Mouse (Mus musculus) liver, postnatal 0 days (tissue): ENCODE results near the gene Fank1. TPM values are rescaled to one million over a fixed set of nuclear protein-coding genes. Genes with fewer than 3 reads are reported as not detected.

ENCODE experiments used
- ATAC-seq: fragments of 200-750 bp; cut with Nextera tagmentation; 2 replicates; pipeline ENCODE4 v1.8.0; 2017; ENCODE audit warnings: mild to moderate bottlenecking, moderate library complexity
- DNase-seq: peaks from one replicate; pipeline ENCODE4 v3.0.0-alpha.2; 2016
- H3K27ac ChIP-seq: fragments of 300-500 bp; sonication (generic); 2 replicates; pipeline ENCODE4 v1.5.1; 2014; ENCODE audit warnings: antibody characterized with exemption, moderate library complexity, mild to moderate bottlenecking, low read depth
- H3K27me3 ChIP-seq: fragments of 300-500 bp; sonication (generic); 2 replicates; pipeline ENCODE4 v1.6.1; 2014; ENCODE audit warnings: low read length, control low read depth, mixed read lengths; ENCODE audit not compliant: insufficient read depth
- H3K36me3 ChIP-seq: fragments of 300-500 bp; sonication (generic); replicated peaks from 2 replicates; pipeline ENCODE4 v1.6.1; 2014; ENCODE audit warnings: mild to moderate bottlenecking, control low read depth, low read length, moderate library complexity, mixed read lengths; ENCODE audit not compliant: insufficient read depth
- H3K4me1 ChIP-seq: fragments of 300-500 bp; sonication (generic); 2 replicates; pipeline ENCODE4 v1.6.1; 2014; ENCODE audit warnings: antibody characterized with exemption, mild to moderate bottlenecking, control low read depth; ENCODE audit not compliant: insufficient read depth
- H3K4me2 ChIP-seq: fragments of 300-500 bp; sonication (generic); 2 replicates; pipeline ENCODE4 v1.6.1; 2014; ENCODE audit warnings: low read depth, mild to moderate bottlenecking, low read length, moderate library complexity, mixed read lengths
- H3K4me3 ChIP-seq: fragments of 300-500 bp; sonication (generic); 2 replicates; pipeline ENCODE4 v1.5.1; 2014; ENCODE audit warnings: low read depth, low read length
- H3K9ac ChIP-seq: fragments of 300-500 bp; sonication (generic); replicated peaks from 2 replicates; pipeline ENCODE4 v1.6.1; 2014; ENCODE audit warnings: mild to moderate bottlenecking, moderate library complexity
- H3K9me3 ChIP-seq: fragments of 300-500 bp; sonication (generic); 2 replicates; pipeline ENCODE4 v1.6.1; 2016; ENCODE audit warnings: mild to moderate bottlenecking, control low read depth, low read length, mixed read lengths
- CTCF ChIP-seq: sonication (generic); IDR thresholded peaks from 2 replicates; pipeline ENCODE4 v1.5.1; 2016; ENCODE audit warnings: antibody characterized with exemption, low read depth
- EP300 ChIP-seq: IDR thresholded peaks from 2 replicates; pipeline ENCODE4 v1.6.1; 2016; ENCODE audit warnings: antibody characterized with exemption, low read depth, mild to moderate bottlenecking
- WGBS: fragments of 180-500 bp; shearing (Covaris S2); extraction: QIAGEN DNeasy Blood & Tissue Kit; methylation state at CpG from one replicate; pipeline ENCODE4 v1.1.7; 2014; ENCODE audit not compliant: insufficient replicate concordance; 5-methylcytosine and 5-hydroxymethylcytosine counted together
- polyA plus RNA-seq: library from polyadenylated mRNA; unstranded; fragments of >200 nt; fragmentation: Nextera tagmentation; extraction: Ambion mirVana; gene quantifications from 2 replicates; pipeline ENCODE4 v1.2.1, GENCODE M21; 2015

Gene Fank1
- polyA plus RNA-seq, 1 experiment from 2014 or later, result not detected

DNA sequence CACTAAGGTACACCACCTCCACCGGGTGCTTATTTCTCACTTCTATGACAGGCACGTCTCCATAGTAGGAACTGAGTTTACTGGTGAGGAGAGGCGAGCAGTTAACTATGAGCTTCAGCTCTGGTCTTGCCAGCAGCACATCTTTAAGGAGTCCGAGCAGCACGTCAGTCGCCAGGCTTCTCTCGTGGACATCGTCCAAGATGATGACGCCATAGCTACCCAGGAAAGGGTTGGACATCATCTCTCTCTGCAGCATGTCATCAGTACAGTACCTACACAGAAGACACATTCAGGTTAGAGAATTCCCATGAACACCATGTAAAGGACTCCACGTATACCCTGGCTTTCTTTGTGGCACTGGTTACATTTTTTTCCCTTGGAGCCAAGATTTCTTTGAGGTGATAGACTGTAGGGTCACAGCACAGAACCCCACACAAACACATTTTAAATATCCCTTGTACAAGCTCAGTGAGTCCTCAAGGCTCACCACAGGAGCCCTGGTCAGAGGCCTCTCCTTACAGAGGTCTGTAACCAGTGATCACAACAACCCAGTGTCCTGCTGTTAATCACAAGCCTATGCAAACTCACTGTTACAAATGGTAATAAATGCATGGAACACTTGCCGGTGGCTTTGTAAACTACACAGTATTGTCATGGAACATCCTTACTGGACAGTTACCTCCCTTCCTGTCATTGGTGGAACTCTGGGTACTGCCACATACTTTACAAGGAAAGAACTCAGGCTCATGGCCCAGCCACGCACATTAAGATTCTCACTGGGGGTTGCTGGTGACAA lies 33.9 kb upstream of the Fank1 start:
- WGBS, result 83% methylated on average over 12 of the region's 12 CpGs
- ATAC-seq, result no peak

DNA sequence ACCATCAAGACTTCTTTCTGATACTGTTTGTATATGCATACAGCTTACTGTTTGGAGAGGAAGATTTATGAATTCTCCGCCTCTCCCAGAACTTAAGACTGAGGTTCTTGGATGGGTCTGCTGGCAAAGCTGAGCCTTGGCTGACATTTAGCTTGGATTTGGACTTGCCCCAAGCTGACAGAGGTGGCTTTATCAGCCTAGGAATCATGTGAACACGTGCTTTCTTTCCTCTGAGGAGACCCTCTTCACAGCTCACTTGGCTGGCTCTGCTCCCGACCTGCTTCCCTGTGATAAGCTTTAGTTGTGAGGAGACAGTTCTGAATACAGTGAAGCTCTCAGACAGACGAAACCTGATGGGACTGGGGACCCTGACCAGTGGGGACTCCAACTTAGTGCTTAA lies 33.0 kb upstream of the Fank1 start:
- ATAC-seq, result no peak
- no peaks in the 10 kb centered on the region for H3K9me3 ChIP-seq
- WGBS, result 59% methylated on average over 4 of the region's 4 CpGs
- no peak overlapping the region for H3K9ac ChIP-seq
- H3K4me2 ChIP-seq, result no peak overlapping the region
- H3K27ac ChIP-seq, result no peak overlapping the region
- H3K4me1 ChIP-seq, result no peaks in the 10 kb centered on the region
- no peak overlapping the region for H3K4me3 ChIP-seq
- no peaks in the 10 kb centered on the region for H3K27me3 ChIP-seq
- 0 out of 2 replicates have a peak, but pooled peaks cover 7% of the 10 kb centered on the region for H3K36me3 ChIP-seq
- TF ChIP-seq CTCF (no peak), EP300 (no peak)
- no peak for DNase-seq

More for the DNA sequence above, 33.9 kb upstream of the Fank1 start:
- H3K9ac ChIP-seq, result no peak overlapping the region
- no peak overlapping the region for H3K27ac ChIP-seq
- TF ChIP-seq CTCF, result no peak
- no peak for TF ChIP-seq EP300
- no peaks in the 10 kb centered on the region for H3K9me3 ChIP-seq
- H3K4me3 ChIP-seq, result no peak overlapping the region
- H3K27me3 ChIP-seq, result no peaks in the 10 kb centered on the region
- 0 out of 2 replicates have a peak, but pooled peaks cover 7% of the 10 kb centered on the region for H3K36me3 ChIP-seq
- no peaks in the 10 kb centered on the region for H3K4me1 ChIP-seq
- no peak for DNase-seq
- H3K4me2 ChIP-seq, result no peak overlapping the region

DNA sequence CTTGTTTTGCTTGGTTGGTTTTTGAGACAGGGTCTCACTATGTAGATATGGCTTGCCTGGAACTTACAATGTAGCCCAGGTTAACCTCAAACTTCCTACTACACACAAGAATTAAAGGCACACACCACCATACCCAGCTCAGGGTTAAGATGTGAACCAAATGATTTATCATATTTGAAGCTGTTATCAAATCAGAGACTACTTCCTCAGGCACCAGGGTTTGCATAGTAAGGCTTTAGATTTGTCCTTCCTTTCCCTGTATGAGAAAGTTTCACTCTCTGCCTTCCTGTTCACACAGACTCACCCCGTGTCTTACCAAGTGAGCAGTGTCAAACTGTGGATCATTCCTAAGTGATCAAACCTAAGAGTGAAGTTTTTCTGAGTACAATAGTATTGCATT lies 32.5 kb upstream of the Fank1 start:
- WGBS, result 47% methylated on average over 1 of the region's 1 CpGs
- no peak overlapping the region for H3K4me2 ChIP-seq
- TF ChIP-seq CTCF (no peak), EP300 (no peak)
- no peak overlapping the region for H3K9ac ChIP-seq
- H3K27ac ChIP-seq, result no peak overlapping the region
- H3K36me3 ChIP-seq, result 0 out of 2 replicates have a peak, but pooled peaks cover 7% of the 10 kb centered on the region
- H3K9me3 ChIP-seq, result no peaks in the 10 kb centered on the region
- no peaks in the 10 kb centered on the region for H3K4me1 ChIP-seq
- H3K27me3 ChIP-seq, result no peaks in the 10 kb centered on the region
- ATAC-seq (no peak), DNase-seq (no peak)
- H3K4me3 ChIP-seq, result no peak overlapping the region

DNA sequence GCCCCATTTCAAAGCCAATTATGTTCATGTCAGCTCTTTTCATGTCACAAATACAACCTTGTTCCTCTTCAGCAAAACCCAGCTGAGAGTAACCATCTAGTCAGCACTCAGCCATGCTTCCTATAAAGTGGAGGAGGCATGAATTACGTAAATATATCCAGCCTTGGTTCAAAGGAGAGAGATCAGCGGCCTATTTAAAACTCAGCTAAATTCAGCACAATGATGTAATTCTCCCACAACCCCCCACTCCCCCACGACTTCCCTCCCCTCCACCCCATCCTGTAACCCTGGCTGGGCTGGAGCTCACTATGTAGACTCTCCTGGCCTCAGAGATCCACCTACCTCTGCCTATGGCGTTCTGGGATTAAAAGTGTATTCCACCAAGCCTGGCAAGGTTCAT lies 32.0 kb upstream of the Fank1 start:
- Histone ChIP-seq H3K4me2 (no peak overlapping the region), H3K36me3 (0 out of 2 replicates have a peak, but pooled peaks cover 7% of the 10 kb centered on the region), H3K4me3 (no peak overlapping the region), H3K27me3 (no peaks in the 10 kb centered on the region), H3K4me1 (no peaks in the 10 kb centered on the region), H3K9me3 (no peaks in the 10 kb centered on the region), H3K27ac (no peak overlapping the region), H3K9ac (no peak overlapping the region)
- no peak for DNase-seq
- TF ChIP-seq EP300 (no peak), CTCF (no peak)
- ATAC-seq, result 0 out of 2 replicates have a peak, but pooled peaks have one; percentile 41
- WGBS, result 37% methylated on average over 4 of the region's 4 CpGs

DNA sequence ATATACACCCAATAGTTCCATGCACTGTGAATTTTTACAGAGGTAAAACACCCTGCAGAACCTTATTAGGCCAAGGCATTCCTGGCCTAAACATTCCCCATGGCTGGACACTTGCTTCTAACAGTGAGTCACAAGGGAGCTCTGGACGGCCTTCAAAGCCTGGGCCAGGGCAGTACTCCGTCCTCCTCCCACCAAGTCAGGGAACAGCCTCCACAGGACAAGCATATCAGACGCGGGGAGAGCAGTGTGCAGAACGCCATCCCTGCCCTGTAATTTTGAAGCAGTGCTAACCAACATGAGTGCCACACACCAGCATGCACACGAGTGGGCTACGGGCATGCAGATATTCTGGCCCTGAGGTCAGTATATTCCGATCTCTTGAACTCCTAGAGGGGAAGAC lies 29.3 kb upstream of the Fank1 start:
- ATAC-seq, result no peak
- Histone ChIP-seq H3K4me1 (no peaks in the 10 kb centered on the region), H3K4me3 (no peak overlapping the region), H3K9me3 (no peaks in the 10 kb centered on the region), H3K27ac (no peak overlapping the region), H3K9ac (no peak overlapping the region), H3K27me3 (no peaks in the 10 kb centered on the region), H3K4me2 (no peak overlapping the region), H3K36me3 (0 out of 2 replicates have a peak, but pooled peaks cover under 1% of the 10 kb centered on the region)
- WGBS, result 70% methylated on average over 8 of the region's 8 CpGs
- TF ChIP-seq CTCF (no peak), EP300 (no peak)
- no peak for DNase-seq

DNA sequence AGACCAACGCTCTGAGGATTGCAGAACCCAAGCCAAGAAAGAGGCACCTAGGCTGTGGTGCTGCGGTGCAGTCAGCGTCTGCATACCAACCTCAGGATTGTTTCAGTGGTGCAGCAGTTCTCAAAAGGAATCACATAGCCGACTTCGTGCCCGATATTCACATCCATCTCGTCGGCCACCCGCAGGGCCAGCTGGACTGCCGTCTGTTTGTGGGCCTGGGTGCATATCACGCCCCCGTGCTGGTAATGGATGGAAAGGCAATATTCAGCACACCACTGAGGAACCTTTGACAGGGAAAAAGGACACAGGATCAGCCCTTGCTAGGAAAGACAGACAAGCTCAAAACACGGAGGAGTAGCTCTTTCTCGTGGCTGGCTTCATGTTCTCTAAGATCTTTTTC lies 27.9 kb upstream of the Fank1 start:
- DNase-seq, result no peak
- no peak overlapping the region for H3K4me2 ChIP-seq
- H3K9me3 ChIP-seq, result no peaks in the 10 kb centered on the region
- H3K4me1 ChIP-seq, result no peaks in the 10 kb centered on the region
- H3K9ac ChIP-seq, result no peak overlapping the region
- H3K36me3 ChIP-seq, result no peaks in the 10 kb centered on the region
- no peak for TF ChIP-seq CTCF
- TF ChIP-seq EP300, result no peak
- no peak overlapping the region for H3K27ac ChIP-seq
- ATAC-seq, result no peak
- H3K4me3 ChIP-seq, result no peak overlapping the region
- WGBS, result 86% methylated on average over 14 of the region's 14 CpGs
- H3K27me3 ChIP-seq, result no peaks in the 10 kb centered on the region
